Mouse (Mus musculus) ovary, adult 18-20 months (tissue): Measurements from ENCODE around the gene Ggt6.
A peak's percentile ranks its signal among the peaks of the same experiment; 100 is the strongest.
"Not testable (repeated sequence)": the region's sequence is repeated elsewhere in the genome, so short reads cannot be mapped to it uniquely, and the experiment has no call there.

Experiments
- DNase-seq: peaks from one replicate; pipeline ENCODE4 v3.0.0; 2022; ENCODE audit warnings: low spot score, mixed read lengths

The Ggt6 gene

GRCm38 (mm10) chr11:72438411-72438810 is 3.1 kb downstream of the Ggt6 start:
- DNase-seq, result no peak

DNA sequence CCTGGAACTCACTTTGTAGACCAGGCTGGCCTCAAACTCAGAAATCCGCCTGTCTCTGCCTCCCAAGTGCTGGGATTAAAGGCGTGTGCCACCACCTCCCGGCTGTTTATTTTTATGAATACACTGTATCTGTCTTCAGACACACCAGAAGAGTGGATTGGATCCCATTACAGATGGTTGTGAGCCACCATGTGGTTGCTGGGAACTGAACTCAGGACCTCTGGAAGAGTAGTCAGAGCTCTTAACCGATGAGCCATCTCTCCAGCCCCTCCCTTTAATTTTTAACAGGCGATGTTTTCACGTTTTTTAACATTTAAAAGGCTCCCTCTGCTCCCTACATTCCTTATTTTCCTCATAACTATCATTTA is 5.3 kb downstream of the Ggt6 start:
- DNase-seq, result not testable (repeated sequence)

DNA sequence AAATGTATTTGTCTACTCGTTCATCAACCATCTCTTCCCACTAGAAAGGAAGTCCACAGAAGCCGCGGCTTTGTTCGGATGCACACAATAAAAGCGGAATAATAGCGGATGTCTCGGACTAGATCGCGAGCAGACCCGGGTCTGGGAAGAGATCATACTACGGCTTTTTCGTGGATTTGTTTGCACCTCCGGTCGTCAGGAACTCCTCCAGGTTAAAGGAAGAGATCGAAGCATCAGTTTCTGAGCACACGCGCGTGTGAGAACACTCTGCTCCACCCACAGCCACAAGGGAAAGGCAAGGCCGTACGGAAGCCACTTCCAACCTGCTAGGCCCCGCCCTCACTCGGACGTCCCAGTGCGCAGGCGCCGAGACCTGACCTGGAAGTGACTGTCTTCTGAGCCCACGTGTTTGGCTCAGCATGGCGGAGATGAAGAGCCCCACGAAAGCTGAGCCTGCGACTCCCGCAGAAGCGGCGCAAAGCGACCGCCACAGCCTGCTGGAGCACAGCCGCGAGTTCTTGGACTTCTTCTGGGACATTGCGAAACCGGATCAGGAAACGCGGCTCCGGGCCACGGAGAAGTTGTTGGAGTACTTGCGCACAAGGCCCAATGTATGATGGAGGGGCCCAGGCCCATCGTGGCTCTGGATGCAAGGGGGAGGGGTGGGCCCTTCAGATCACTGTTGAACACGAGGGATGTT is 5.8 kb downstream of the Ggt6 start, which contains the start of gene Mybbp1a:
Gene Mybbp1a, plus strand, starts transcription at position 391 of the 700 bp plus-strand sequence.
- DNase-seq, result peak; percentile 96

DNA sequence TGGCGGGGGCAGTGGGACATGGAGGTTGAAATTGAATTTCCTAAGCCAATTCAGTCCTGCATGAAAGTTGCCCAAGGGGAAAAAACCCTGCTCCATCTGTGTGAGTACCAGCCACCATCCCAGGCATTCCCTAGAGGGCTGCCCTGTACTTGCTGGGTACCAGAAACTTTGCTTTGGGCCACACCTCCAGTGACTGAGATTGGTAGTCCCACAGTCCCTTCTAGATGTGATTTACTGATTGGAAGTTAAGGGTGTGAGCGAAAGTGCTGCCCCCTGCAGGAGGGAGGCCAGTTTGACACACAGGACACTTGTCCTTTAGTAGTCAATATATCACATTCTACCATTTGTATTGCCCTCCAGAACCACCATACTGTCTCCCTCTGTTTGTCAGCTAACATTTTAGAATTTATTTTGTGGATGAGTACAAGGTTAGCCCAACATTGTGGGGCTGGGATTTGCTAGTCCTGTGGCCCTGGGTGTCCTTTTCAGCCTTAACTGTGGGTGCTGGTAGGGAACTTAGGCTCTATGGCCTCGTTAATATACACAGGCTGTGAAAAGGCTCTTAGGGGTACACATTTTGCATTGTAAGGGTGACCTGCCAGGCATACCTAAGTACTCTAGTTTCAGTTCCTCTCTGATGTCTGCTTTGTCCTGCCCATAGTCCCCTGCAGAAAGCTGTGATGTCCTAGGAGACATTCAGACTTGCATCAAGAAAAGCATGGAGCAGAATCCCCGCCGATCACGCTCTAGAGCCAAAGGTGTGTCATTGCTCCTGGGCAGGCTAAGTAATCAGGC is 11.2 kb downstream of the Ggt6 start:
- DNase-seq, result no peak

DNA sequence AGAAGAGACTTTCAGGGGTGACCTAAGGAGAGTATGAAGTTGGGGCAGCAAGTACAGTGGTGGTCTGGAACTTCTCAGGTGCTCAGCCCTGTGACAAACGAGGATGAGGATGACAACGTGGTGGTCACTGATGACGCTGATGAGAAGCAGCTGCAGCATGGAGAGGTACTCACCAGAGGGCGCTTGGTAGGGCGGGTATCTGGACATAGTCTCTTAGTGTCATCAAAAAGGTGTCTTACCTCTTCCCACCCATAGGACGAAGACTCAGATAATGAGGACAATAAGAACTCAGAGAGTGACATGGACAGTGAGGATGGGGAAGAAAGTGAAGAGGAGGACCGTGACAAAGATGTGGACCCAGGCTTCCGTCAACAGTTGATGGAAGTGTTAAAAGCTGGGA is 12.1 kb downstream of the Ggt6 start:
- DNase-seq, result no peak

DNA sequence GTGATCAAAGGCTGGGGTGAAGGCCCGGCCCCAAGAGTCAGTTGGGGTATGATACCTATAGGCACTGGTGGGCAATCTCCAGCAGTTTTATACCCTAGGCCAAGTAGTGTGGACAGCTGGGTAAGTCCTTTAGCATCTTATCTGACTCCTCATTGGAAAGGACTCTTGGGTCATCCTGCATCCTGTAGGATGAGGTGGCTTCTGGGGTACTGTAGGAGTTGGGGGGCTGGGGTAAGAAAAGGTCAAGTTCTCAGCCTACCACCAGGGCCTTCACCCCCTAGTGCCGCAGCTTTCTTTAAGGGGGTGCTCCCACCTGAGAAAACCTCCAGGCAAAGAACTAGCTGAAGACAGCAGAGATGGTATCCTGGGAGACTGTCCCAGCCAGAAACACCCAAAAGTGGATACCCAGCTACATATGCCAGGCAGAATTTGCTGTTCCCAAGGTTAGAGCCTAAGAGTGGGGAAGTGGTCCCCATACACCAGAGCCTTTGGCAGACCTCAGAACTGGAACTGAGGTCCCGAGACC is 16.9 kb downstream of the Ggt6 start:
- no peak for DNase-seq

DNA sequence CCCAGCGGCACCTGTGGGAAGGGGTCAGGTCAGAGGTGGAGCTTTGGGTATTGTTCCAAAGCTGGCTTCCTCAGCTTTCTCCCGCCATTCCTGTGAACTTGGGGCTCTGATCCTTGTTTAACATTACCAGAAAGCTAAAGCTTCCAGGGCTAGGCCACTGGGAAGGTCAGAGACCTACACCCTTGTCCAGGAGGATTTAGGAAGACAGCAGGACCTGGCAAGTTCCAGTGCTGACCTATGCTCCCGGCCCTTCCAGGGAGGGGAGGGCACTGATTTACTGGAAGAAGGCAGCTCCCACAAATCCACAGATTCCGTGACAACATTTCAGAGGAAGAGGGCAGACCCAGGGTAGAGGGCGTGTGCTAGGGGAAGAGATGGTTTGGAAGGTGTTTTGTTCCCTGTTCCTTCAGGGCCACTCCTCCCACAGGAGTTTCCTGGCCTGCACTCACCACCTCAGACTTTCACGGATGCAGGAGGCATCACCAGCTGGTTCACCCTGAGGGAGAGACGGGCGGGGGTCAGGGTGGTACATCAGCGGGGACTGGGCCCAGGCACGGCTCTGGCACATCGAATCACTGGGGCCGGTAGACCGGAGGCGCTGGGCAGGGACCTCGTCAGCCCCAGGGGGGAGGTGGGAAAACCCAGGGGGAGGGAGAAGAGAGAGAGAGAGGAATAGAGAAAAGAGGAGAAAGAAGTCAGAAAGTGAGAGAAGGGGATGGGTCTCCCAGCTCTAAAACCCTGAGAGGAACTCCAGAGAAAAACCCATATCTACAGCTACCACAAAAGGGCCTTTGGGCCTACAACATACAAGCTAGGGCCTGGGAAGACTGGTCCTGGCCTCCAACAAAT is 18.0 kb downstream of the Ggt6 start:
- no peak for DNase-seq

- no peak for DNase-seq
These were observed 20.4 kb downstream of the Ggt6 start for GRCm38 (mm10) chr11:72455694-72456093.

GRCm38 (mm10) chr11:72457995-72458496 is 22.7 kb downstream of the Ggt6 start:
- no peak for DNase-seq

- no peak for DNase-seq
These were observed 23.2 kb downstream of the Ggt6 start for GRCm38 (mm10) chr11:72458502-72458901.

GRCm38 (mm10) chr11:72461500-72461981 is 26.2 kb downstream of the Ggt6 start:
- DNase-seq, result no peak

DNA sequence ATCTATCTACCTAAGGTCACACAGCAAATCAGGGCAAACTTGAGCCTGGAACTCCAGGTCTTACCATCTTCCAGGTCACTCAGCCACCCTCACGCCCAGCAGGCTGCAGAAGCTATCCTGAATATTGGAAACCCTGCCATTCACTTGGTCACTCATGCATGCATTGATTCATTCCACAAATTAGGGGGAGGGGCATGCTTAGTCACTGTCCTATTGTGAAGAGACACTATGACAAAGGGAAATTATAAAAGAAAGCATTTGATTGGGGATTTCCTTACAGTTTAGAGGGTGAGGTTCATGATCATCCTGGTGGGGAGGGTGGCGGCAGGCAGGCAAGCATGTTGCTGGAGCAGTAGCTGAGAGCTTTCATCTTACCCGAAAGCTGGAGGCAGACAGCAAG is 29.5 kb downstream of the Ggt6 start:
- DNase-seq, result no peak

GRCm38 (mm10) chr11:72465978-72466693 is 30.8 kb downstream of the Ggt6 start:
- no peak for DNase-seq

DNA sequence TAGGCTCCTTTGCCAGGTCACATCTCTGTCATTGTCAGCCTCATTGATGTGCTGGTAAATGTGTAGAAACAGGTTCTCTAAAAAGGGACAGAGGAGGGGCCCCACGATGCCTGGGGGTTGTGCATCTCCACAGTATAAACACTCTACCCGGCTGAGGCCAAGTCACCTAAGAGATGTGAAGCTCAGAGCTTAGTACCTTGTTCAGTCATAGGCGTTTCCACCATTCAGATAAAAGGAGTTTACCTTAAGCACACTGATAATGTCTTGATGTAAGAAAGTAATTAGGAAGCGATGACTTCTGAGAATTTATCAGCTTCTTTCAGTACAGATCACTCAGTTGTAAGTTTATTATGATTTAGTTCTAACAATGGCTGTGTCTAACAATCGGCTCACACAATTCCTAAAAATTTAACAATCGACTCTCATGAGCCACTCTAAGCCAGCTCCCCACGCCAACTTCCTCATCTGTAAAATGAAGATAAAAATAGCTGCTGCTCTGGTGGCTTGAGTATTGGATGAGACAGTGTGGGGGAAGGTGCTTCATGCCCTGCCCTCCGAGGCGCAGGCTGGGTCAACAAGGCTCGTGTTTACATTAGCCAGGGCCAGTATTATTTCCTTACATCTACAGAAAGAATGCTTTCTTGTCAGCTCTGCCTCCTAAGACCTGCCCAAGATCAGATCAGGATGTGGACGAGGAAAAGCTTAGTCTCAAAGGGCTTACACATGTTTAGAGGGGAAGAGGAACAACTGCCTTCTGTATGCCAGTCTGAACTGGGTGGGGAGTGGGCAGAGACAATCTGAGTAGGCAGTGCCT is 31.6 kb downstream of the Ggt6 start:
- no peak for DNase-seq

- DNase-seq, result no peak
These were observed 33.2 kb downstream of the Ggt6 start for GRCm38 (mm10) chr11:72468525-72468924.

- DNase-seq, result peak; percentile 68
These were observed 33.9 kb downstream of the Ggt6 start for GRCm38 (mm10) chr11:72469217-72469616.

DNA sequence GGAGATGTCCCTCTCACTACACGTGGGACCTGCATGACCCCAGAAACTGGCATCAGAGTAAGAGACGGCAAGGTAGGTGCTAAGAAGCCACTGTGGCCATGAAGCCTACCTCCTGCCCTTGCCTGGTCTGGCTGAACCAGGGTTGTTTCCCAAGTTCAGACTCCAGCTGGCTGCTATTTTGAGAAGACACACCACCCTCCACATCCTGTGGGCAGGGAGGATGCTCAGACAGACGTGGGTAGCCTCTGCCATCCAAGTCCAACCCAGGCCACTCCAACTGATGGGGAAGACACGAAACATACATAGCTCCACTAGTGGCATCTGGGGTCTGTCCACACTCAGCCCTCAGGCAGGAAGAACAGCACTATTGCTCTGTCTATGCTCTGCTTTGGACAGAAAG is 34.7 kb downstream of the Ggt6 start:
- no peak for DNase-seq

GRCm38 (mm10) chr11:72471381-72471780 is 36.1 kb downstream of the Ggt6 start:
- DNase-seq, result no peak

DNA sequence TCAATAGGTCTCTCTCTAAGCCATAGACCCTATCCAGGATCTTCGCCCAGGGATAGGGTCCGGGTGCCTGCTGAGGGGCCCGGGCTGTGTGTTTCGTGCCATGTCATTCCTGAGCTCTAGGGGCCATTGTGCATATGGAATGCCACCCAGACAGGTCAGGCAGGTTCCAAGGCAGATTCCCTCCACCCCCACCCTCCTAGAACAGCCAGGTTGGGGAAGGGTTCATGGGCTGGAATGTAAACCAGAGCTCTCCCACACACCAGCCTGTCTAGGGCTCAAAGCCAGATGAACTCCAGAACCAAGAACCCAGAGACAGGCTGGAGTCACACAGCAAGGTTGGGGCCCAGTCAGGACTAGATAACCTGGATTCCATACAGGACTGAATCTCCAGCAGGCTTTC is 38.2 kb downstream of the Ggt6 start:
- no peak for DNase-seq

- DNase-seq, result no peak
These were observed 39.6 kb downstream of the Ggt6 start for GRCm38 (mm10) chr11:72474926-72475325.
